Mouse (Mus musculus): Measurements from ENCODE around the gene Hpse2.

The Hpse2 gene

GRCm38 (mm10) chr19:42739734-42740133, 648.4 kb downstream of the Hpse2 start:
- in situ Hi-C loops (cut with MboI, MseI), result no loop called here

- in situ Hi-C loops (cut with MboI, MseI), result no loop called here
Observed at GRCm38 (mm10) chr19:42737753-42738152, 650.4 kb downstream of the Hpse2 start.

All from T-helper 1 cell (primary cell).